Comparison of ENCODE assay signal across 15 mouse cellular contexts in genomic region chr2:24417564-24417963, GRCm38 (mm10). TPM values are rescaled to one million over a fixed set of nuclear protein-coding genes. Genes with fewer than 3 reads are reported as not detected.
"Had no signal": no experiment of that assay in that cellular context is flagged by ENCODE, and none has a peak within 500 bp of the region (broad histone marks: within the 10 kb centered on the region; RNA-seq: fewer than 3 reads in every experiment).

No protein-coding gene starts in this region.

- H3K9ac ChIP-seq: intestine, embryonic 15.5 days; limb, embryonic 15.5 days; liver, embryonic 12.5 days; lung, embryonic 14.5 days had no signal

- H3K4me1 ChIP-seq: liver, embryonic 12.5 days had no signal

- H3K4me3 ChIP-seq: intestine, embryonic 15.5 days; limb, embryonic 15.5 days; liver, embryonic 12.5 days; megakaryocyte, embryonic 14.5 days had no signal

- H3K27me3 ChIP-seq: intestine, embryonic 15.5 days had no signal

- H3K27ac ChIP-seq: intestine, embryonic 15.5 days; limb, embryonic 15.5 days; liver, embryonic 12.5 days; macrophage had no signal

- DNase-seq: layer of hippocampus, adult 9-11 months; layer of hippocampus, postnatal 36 days; lung, embryonic 14.5 days; lung, postnatal 10 days; right cerebral cortex, adult 18-20 months; right cerebral cortex, postnatal 25 days; thymus, adult 18-20 months; thymus, postnatal 14 days had no signal

- H3K4me2 ChIP-seq: intestine, embryonic 15.5 days; limb, embryonic 15.5 days; liver, embryonic 12.5 days; lung, embryonic 14.5 days; midbrain, embryonic 11.5 days had no signal

- H3K36me3 ChIP-seq: intestine, embryonic 15.5 days; limb, embryonic 15.5 days; liver, embryonic 12.5 days had no signal

- ATAC-seq: intestine, embryonic 15.5 days; liver, embryonic 12.5 days had no signal

- H3K9me3 ChIP-seq: intestine, embryonic 15.5 days; limb, embryonic 15.5 days; liver, embryonic 12.5 days; megakaryocyte, embryonic 14.5 days had no signal

RNA-seq across cellular contexts. Expression of gene Pax8, which starts 57.8 kb away (rescaled TPM):
- polyA plus RNA-seq: limb, embryonic 11.5 days; liver, embryonic 12.5 days; lung, embryonic 14.5 days; macrophage had no signal
